Mouse (Mus musculus) thymus, postnatal 14 days (tissue): ENCODE data around the gene Itga5.
"Not testable (repeated sequence)": the region's sequence is repeated elsewhere in the genome, so short reads cannot be mapped to it uniquely, and the experiment has no call there.

Experiments used
- DNase-seq: peaks from one replicate; pipeline ENCODE4 v3.0.0; 2021

Itga5 gene

GRCm38 (mm10) chr15:103366376-103367149 is at the start of gene Itga5:
TSS of gene Itga5 (minus strand) at chr15:103366763.
- DNase-seq, result peak; percentile 56

- not testable (repeated sequence) for DNase-seq
Observed at GRCm38 (mm10) chr15:103405586-103405985, 39.0 kb upstream of the Itga5 start.

- no peak for DNase-seq
Observed at GRCm38 (mm10) chr15:103401361-103401760, 34.8 kb upstream of the Itga5 start.

GRCm38 (mm10) chr15:103393577-103393976 is 27.0 kb upstream of the Itga5 start:
- DNase-seq, result no peak

GRCm38 (mm10) chr15:103388556-103389145 is 22.1 kb upstream of the Itga5 start:
- no peak for DNase-seq

GRCm38 (mm10) chr15:103383771-103384488 is 17.4 kb upstream of the Itga5 start:
- no peak for DNase-seq

GRCm38 (mm10) chr15:103382795-103383406 is 16.3 kb upstream of the Itga5 start:
- DNase-seq, result no peak

- no peak for DNase-seq
Observed at GRCm38 (mm10) chr15:103382075-103382474, 15.5 kb upstream of the Itga5 start.

- DNase-seq, result no peak
Observed at GRCm38 (mm10) chr15:103378665-103379356, 12.2 kb upstream of the Itga5 start.

- DNase-seq, result no peak
Observed at GRCm38 (mm10) chr15:103377752-103378664, 11.4 kb upstream of the Itga5 start.

GRCm38 (mm10) chr15:103376837-103377269 is 10.3 kb upstream of the Itga5 start:
- no peak for DNase-seq

- no peak for DNase-seq
Observed at GRCm38 (mm10) chr15:103375112-103375800, 8.7 kb upstream of the Itga5 start.

- DNase-seq, result no peak
Observed at GRCm38 (mm10) chr15:103372461-103372860, 5.9 kb upstream of the Itga5 start.

GRCm38 (mm10) chr15:103371741-103372140 is 5.2 kb upstream of the Itga5 start:
- DNase-seq, result no peak

GRCm38 (mm10) chr15:103371208-103371607 is 4.6 kb upstream of the Itga5 start:
- DNase-seq, result no peak

GRCm38 (mm10) chr15:103370462-103370861 is 3.9 kb upstream of the Itga5 start:
- no peak for DNase-seq

- DNase-seq, result no peak
Observed at GRCm38 (mm10) chr15:103369123-103369522, 2.6 kb upstream of the Itga5 start.

- DNase-seq, result no peak
Observed at GRCm38 (mm10) chr15:103368179-103368940, 1.8 kb upstream of the Itga5 start.

- peak; percentile 84 for DNase-seq
Observed at GRCm38 (mm10) chr15:103365471-103366375, 840 bp downstream of the Itga5 start.
